In the genomic region with DNA sequence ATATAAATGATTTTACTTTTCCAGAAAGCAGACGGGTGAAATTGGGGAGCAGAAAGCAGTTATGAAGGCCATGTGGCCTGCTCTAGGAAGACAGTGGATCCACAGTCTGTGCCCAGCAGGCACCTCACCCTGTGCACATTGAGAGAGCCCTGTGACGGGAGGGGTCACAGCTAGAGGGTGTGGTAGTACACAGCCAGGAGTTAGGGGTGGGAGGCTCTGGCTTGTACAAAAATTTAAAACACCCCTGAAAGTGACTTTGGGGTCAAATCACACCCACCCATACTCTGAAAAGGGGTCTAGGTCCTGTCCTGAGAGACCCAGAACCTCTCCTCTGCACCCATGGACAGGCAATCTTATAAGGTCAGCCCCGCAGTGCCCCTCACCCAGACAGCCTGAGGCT, we compare ENCODE assay signal across 8 mouse cellular contexts. TPM values are rescaled to one million over a fixed set of nuclear protein-coding genes. Genes with fewer than 3 reads are reported as not detected.
ATAC-seq lines count a peak whose summit lies in the region.
"Not testable (repeated sequence)": the region's sequence is repeated elsewhere in the genome, so short reads cannot be mapped to it uniquely, and the experiment has no call there.

No protein-coding gene starts in this region.

- not testable (repeated sequence) for H3K27ac ChIP-seq in embryonic facial prominence, embryonic 12.5 days; forebrain, embryonic 12.5 days; heart, embryonic 15.5 days; kidney, embryonic 14.5 days (ENCODE audit: low read depth, low read length); limb, embryonic 15.5 days; lung, embryonic 16.5 days (ENCODE audit: low read length); midbrain, embryonic 16.5 days (ENCODE audit: low read length); stomach, embryonic 14.5 days (ENCODE audit: low read length)

- ATAC-seq in embryonic facial prominence, embryonic 12.5 days (ENCODE audit: insufficient number of reproducible peaks, insufficient read depth, low FRiP score, low TSS enrichment), result 0 out of 2 replicates have a peak, but pooled peaks have one; percentile 30
- peak; percentile 73; the same call in 1 of the 2 replicates for ATAC-seq in forebrain, embryonic 12.5 days (ENCODE audit: low FRiP score)
- ATAC-seq in heart, embryonic 15.5 days (replicated peaks; ENCODE audit: insufficient number of reproducible peaks, insufficient read depth, low FRiP score, low read depth), result peak; percentile 37; the same call in 1 of the 2 replicates
- ATAC-seq in kidney, embryonic 14.5 days (ENCODE audit: low FRiP score, low TSS enrichment), result peak; percentile 50; the same call in 1 of the 2 replicates
- peak; percentile 68; the same call in 1 of the 2 replicates for ATAC-seq in limb, embryonic 15.5 days (ENCODE audit: insufficient number of reproducible peaks, low FRiP score, low TSS enrichment, low read depth)
- 0 out of 2 replicates have a peak, but pooled peaks have one; percentile 32 for ATAC-seq in lung, embryonic 16.5 days (ENCODE audit: low read depth)
- peak; percentile 37; the same call in 1 of the 2 replicates for ATAC-seq in midbrain, embryonic 16.5 days
- ATAC-seq in stomach, embryonic 14.5 days (ENCODE audit: insufficient number of reproducible peaks, insufficient read depth, low FRiP score, low read depth), result 0 out of 2 replicates have a peak, but pooled peaks have one; percentile 15

- H3K4me2 ChIP-seq in embryonic facial prominence, embryonic 12.5 days (replicated peaks); forebrain, embryonic 12.5 days; heart, embryonic 15.5 days; kidney, embryonic 14.5 days (replicated peaks; ENCODE audit: low read depth, low read length); limb, embryonic 15.5 days; lung, embryonic 16.5 days (ENCODE audit: low read depth, low read length); midbrain, embryonic 16.5 days (ENCODE audit: low read length); stomach, embryonic 14.5 days (replicated peaks; ENCODE audit: low read depth, low read length): not testable (repeated sequence)

- H3K9me3 ChIP-seq in embryonic facial prominence, embryonic 12.5 days; forebrain, embryonic 12.5 days; heart, embryonic 15.5 days (replicated peaks); kidney, embryonic 14.5 days (ENCODE audit: control insufficient read depth, low read length); limb, embryonic 15.5 days; lung, embryonic 16.5 days (ENCODE audit: control insufficient read depth, low read length); midbrain, embryonic 16.5 days (replicated peaks; ENCODE audit: control insufficient read depth, low read length, poor library complexity, severe bottlenecking); stomach, embryonic 14.5 days (ENCODE audit: control insufficient read depth, low read depth, low read length): not testable (repeated sequence)

- WGBS in embryonic facial prominence, embryonic 12.5 days, result 90% methylated on average over 3 of the region's 3 CpGs
- WGBS in forebrain, embryonic 12.5 days, result 95% methylated on average over 3 of the region's 3 CpGs
- WGBS in heart, embryonic 15.5 days, result 91% methylated on average over 3 of the region's 3 CpGs
- WGBS in kidney, embryonic 14.5 days, result 93% methylated on average over 3 of the region's 3 CpGs
- 85% methylated on average over 3 of the region's 3 CpGs for WGBS in limb, embryonic 15.5 days
- WGBS in lung, embryonic 16.5 days, result 91% methylated on average over 3 of the region's 3 CpGs
- whole genome bisulfite sequencing in midbrain, embryonic 16.5 days, result 93% methylated on average over 3 of the region's 3 CpGs
- WGBS in stomach, embryonic 14.5 days, result 88% methylated on average over 3 of the region's 3 CpGs

- not testable (repeated sequence) for H3K9ac ChIP-seq in embryonic facial prominence, embryonic 12.5 days; forebrain, embryonic 12.5 days; heart, embryonic 15.5 days; kidney, embryonic 14.5 days (ENCODE audit: low read depth, low read length); limb, embryonic 15.5 days; lung, embryonic 16.5 days (ENCODE audit: low read length); midbrain, embryonic 16.5 days (ENCODE audit: low read depth, low read length); stomach, embryonic 14.5 days (replicated peaks; ENCODE audit: low read depth, low read length)

- not testable (repeated sequence) for H3K4me1 ChIP-seq in embryonic facial prominence, embryonic 12.5 days; heart, embryonic 15.5 days (replicated peaks); kidney, embryonic 14.5 days (ENCODE audit: control insufficient read depth, insufficient read depth, low read length); limb, embryonic 15.5 days; lung, embryonic 16.5 days (replicated peaks; ENCODE audit: control insufficient read depth, insufficient read depth, low read length); midbrain, embryonic 16.5 days (ENCODE audit: control insufficient read depth, insufficient read depth, low read length); stomach, embryonic 14.5 days (ENCODE audit: control insufficient read depth, insufficient read depth, low read length)
- H3K4me1 ChIP-seq in forebrain, embryonic 12.5 days, result peaks cover 11% of the 10 kb centered on the region

- H3K4me3 ChIP-seq in embryonic facial prominence, embryonic 12.5 days; forebrain, embryonic 12.5 days (replicated peaks); heart, embryonic 15.5 days; kidney, embryonic 14.5 days (ENCODE audit: low read length); limb, embryonic 15.5 days; lung, embryonic 16.5 days (ENCODE audit: low read length); midbrain, embryonic 16.5 days (ENCODE audit: low read depth, low read length); stomach, embryonic 14.5 days (ENCODE audit: low read depth, low read length): not testable (repeated sequence)

- peaks cover 15% of the 10 kb centered on the region for H3K36me3 ChIP-seq in embryonic facial prominence, embryonic 12.5 days
- H3K36me3 ChIP-seq in forebrain, embryonic 12.5 days (replicated peaks), result peaks cover 19% of the 10 kb centered on the region
- H3K36me3 ChIP-seq in heart, embryonic 15.5 days; lung, embryonic 16.5 days (ENCODE audit: control insufficient read depth, insufficient read depth, low read length); midbrain, embryonic 16.5 days (ENCODE audit: control insufficient read depth, insufficient read depth, low read length); stomach, embryonic 14.5 days (ENCODE audit: control insufficient read depth, insufficient read depth, low read length): not testable (repeated sequence)
- peaks cover 26% of the 10 kb centered on the region; the same call in 1 of the 2 replicates for H3K36me3 ChIP-seq in kidney, embryonic 14.5 days (ENCODE audit: control insufficient read depth, insufficient read depth, low read length)
- peaks cover 25% of the 10 kb centered on the region; the same call in 1 of the 2 replicates for H3K36me3 ChIP-seq in limb, embryonic 15.5 days

- H3K27me3 ChIP-seq in embryonic facial prominence, embryonic 12.5 days; forebrain, embryonic 12.5 days; heart, embryonic 15.5 days; kidney, embryonic 14.5 days (ENCODE audit: control insufficient read depth, insufficient read depth, low read length); limb, embryonic 15.5 days; lung, embryonic 16.5 days (ENCODE audit: control insufficient read depth, insufficient read depth, low read depth, low read length); midbrain, embryonic 16.5 days (ENCODE audit: control insufficient read depth, insufficient read depth, low read depth, low read length); stomach, embryonic 14.5 days (ENCODE audit: control insufficient read depth, insufficient read depth, low read length): not testable (repeated sequence)

RNA-seq across cellular contexts. Expression of a gene that starts 48.7 kb away (rescaled TPM):
- polyA plus RNA-seq in embryonic facial prominence, embryonic 12.5 days (2016; fragmentation: Nextera tagmentation; extraction: Ambion mirVana), result 62.0 and 68.3 TPM in 2 replicates
- polyA plus RNA-seq in forebrain, embryonic 12.5 days (2016; fragmentation: Nextera tagmentation; extraction: Ambion mirVana), result 70.6 and 70.7 TPM in 2 replicates
- polyA plus RNA-seq in heart, embryonic 15.5 days (2015; fragmentation: Nextera tagmentation; extraction: Ambion mirVana), result 38.7 and 49.8 TPM in 2 replicates
- polyA plus RNA-seq in kidney, embryonic 14.5 days (2014; fragmentation: Nextera tagmentation; extraction: Ambion mirVana), result 73.7 and 79.2 TPM in 2 replicates
- 56.9 and 57.6 TPM in 2 replicates for polyA plus RNA-seq in limb, embryonic 15.5 days (2015; fragmentation: Nextera tagmentation; extraction: Ambion mirVana)
- 65.1 and 67.0 TPM in 2 replicates for polyA plus RNA-seq in lung, embryonic 16.5 days (2015; fragmentation: Nextera tagmentation; extraction: Ambion mirVana)
- 107 and 109 TPM in 2 replicates for polyA plus RNA-seq in midbrain, embryonic 16.5 days (2015; fragmentation: Nextera tagmentation; extraction: Ambion mirVana)
- 78.7 and 81.7 TPM in 2 replicates for polyA plus RNA-seq in stomach, embryonic 14.5 days (2014; fragmentation: Nextera tagmentation; extraction: Ambion mirVana)

Comparison
In these comparisons a context has a peak if more than half of its experiments do, and no peak if none do; other contexts are left out.
1. ATAC-seq: peak in every context shown above with its lines; median percentile 73 in forebrain, embryonic 12.5 days; 68 in limb, embryonic 15.5 days; 50 in kidney, embryonic 14.5 days; 37 in heart, embryonic 15.5 days; 37 in midbrain, embryonic 16.5 days; 32 in lung, embryonic 16.5 days; 30 in embryonic facial prominence, embryonic 12.5 days; 15 in stomach, embryonic 14.5 days.